Comparison of ENCODE assay signal across 9 mouse cellular contexts in genomic region chr19:42237602-42238340, GRCm38 (mm10). TPM values are rescaled to one million over a fixed set of nuclear protein-coding genes. Genes with fewer than 3 reads are reported as not detected.
DNase-seq lines count a peak whose midpoint lies in the region; ATAC-seq lines count a peak whose summit lies in the region.
"Had no signal": no experiment of that assay in that cellular context is flagged by ENCODE, and none has a peak within 500 bp of the region (broad histone marks: within the 10 kb centered on the region; RNA-seq: fewer than 3 reads in every experiment).

No protein-coding gene starts in this region.

- intact Hi-C loops in gastrocnemius, postnatal 14 days (cut with DNase I; ENCODE audit: low total_unique reads), result no loop called here

- peak; percentile 25 for DNase-seq in layer of hippocampus, adult 11-12 months (ENCODE audit: low spot score)
- no peak for DNase-seq in layer of hippocampus, adult 18-20 months (ENCODE audit: low spot score in 2 of 2)
- peak; percentile 42 for DNase-seq in gastrocnemius, postnatal 14 days
- DNase-seq in right cerebral cortex, postnatal 25 days, result peak; percentile 51
- no peak for DNase-seq in lung, postnatal 10 days
- DNase-seq in layer of hippocampus, adult 9-10 months (ENCODE audit: low spot score), result no peak
- no peak for DNase-seq in embryo, embryonic 10 days (ENCODE audit: low spot score)
- DNase-seq: liver had no signal

- H3K4me2 ChIP-seq in hindbrain, embryonic 13.5 days, result no peak overlapping the region

- ATAC-seq in hindbrain, embryonic 13.5 days (ENCODE audit: low FRiP score), result peak; percentile 64

- H3K27ac ChIP-seq in hindbrain, embryonic 13.5 days, result peak overlapping the region; percentile 79

- H3K4me1 ChIP-seq in hindbrain, embryonic 13.5 days (replicated peaks), result peaks cover 19% of the 10 kb centered on the region

- no peak overlapping the region for H3K4me3 ChIP-seq in hindbrain, embryonic 13.5 days

- no peaks in the 10 kb centered on the region for H3K27me3 ChIP-seq in hindbrain, embryonic 13.5 days

- H3K9me3 ChIP-seq in hindbrain, embryonic 13.5 days, result no peaks in the 10 kb centered on the region

- 0 out of 2 replicates have a peak overlapping the region, but pooled peaks have one; percentile 20 for H3K9ac ChIP-seq in hindbrain, embryonic 13.5 days

- WGBS in hindbrain, embryonic 13.5 days, result 18% methylated on average over 4 of the region's 4 CpGs

- H3K36me3 ChIP-seq in hindbrain, embryonic 13.5 days, result no peaks in the 10 kb centered on the region

RNA-seq across cellular contexts. Expression of gene Golga7b, which starts 9.6 kb away (rescaled TPM):
- total RNA-seq in layer of hippocampus, adult 18-20 months (2021), result 10 to 100 TPM; 64.3 to 64.4 TPM
- total RNA-seq in gastrocnemius, postnatal 14 days (2021), result 1 to 10 TPM; 3.1 to 4.8 TPM
- 38.8 and 40.0 TPM in 2 replicates for polyA plus RNA-seq in hindbrain, embryonic 13.5 days (2015; fragmentation: Nextera tagmentation; extraction: Ambion mirVana)

RNA-seq across cellular contexts. Expression of gene Sfrp5, which starts 35.7 kb away (rescaled TPM):
- total RNA-seq in layer of hippocampus, adult 18-20 months (2021), result under 1 TPM; 0.23 to 0.42 TPM
- total RNA-seq in gastrocnemius, postnatal 14 days (2021), result 1 to 10 TPM; 4.2 to 8.9 TPM
- 4.4 and 4.6 TPM in 2 replicates for polyA plus RNA-seq in hindbrain, embryonic 13.5 days (2015; fragmentation: Nextera tagmentation; extraction: Ambion mirVana)

Comparison
In these comparisons a context has a peak if more than half of its experiments do, and no peak if none do; other contexts are left out.
1. DNase-seq: peak in layer of hippocampus, adult 11-12 months (single experiment), gastrocnemius, postnatal 14 days (single experiment) and right cerebral cortex, postnatal 25 days (single experiment); none in layer of hippocampus, adult 18-20 months (0 of 2), lung, postnatal 10 days (single experiment), layer of hippocampus, adult 9-10 months (single experiment) and embryo, embryonic 10 days (single experiment).
2. RNA of gene Golga7b, which starts 9.6 kb away (total RNA-seq): 64.3 to 64.4 TPM in layer of hippocampus, adult 18-20 months; 3.1 to 4.8 TPM in gastrocnemius, postnatal 14 days; every median in the first group is over 10 times any median in the second.